ENCODE assay signal across 9 mouse cellular contexts in the genomic region with DNA sequence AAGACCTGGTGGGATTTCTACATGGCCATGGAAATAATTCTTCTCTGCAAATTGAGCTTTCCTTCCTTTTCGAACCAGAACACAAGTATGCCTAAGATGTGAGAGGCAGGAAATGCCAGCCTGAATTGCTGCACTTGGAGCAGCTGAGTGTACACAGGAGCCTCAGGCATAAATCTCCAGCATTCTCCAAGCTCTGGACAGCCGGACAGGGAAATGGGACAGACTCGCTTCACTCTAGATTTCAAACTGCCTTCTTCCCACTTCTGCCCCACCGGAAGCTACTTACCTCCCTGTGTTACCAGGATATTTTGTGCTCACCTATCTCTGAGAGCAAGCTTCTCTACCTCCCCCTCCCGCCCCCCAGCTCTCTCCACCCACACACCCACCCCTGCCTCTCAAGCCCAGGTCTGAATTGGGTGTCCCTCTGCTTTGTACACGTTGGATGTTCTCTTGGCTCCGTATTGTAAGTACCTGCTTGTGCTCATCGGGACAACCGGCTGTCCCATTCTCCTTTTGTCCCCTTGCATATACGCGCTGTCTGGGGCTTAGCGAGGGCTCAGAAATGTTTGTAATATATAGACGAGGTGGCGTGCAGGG. TPM values are rescaled to one million over a fixed set of nuclear protein-coding genes. Genes with fewer than 3 reads are reported as not detected.
DNase-seq lines count a peak whose midpoint lies in the region; ATAC-seq and TF ChIP-seq lines count a peak whose summit lies in the region.
"Had no signal": no experiment of that assay in that cellular context is flagged by ENCODE, and none has a peak within 500 bp of the region (broad histone marks: within the 10 kb centered on the region; RNA-seq: fewer than 3 reads in every experiment).

No protein-coding gene starts in this region.

- 6% methylated on average over 14 of the region's 14 CpGs for WGBS in liver, embryonic 13.5 days (ENCODE audit: insufficient replicate concordance)

- H3K9me3 ChIP-seq in liver, embryonic 13.5 days (replicated peaks): no peaks in the 10 kb centered on the region

- no peak for ATAC-seq in liver, embryonic 13.5 days (ENCODE audit: low read depth)

- TF ChIP-seq POLR2A in testis, adult 2 months (IDR thresholded peaks at IDR 0.05; ENCODE audit: control insufficient read depth, low read depth, low read length): no peak

- H3K27ac ChIP-seq in testis, adult 2 months (ENCODE audit: control insufficient read depth, insufficient read depth, low read depth, low read length): peak overlapping the region; percentile 67; the same call in 1 of the 2 replicates
- no peak overlapping the region for H3K27ac ChIP-seq in liver, embryonic 13.5 days

- H3K9ac ChIP-seq in liver, embryonic 13.5 days: no peak overlapping the region

- peak overlapping the region; percentile 78 for H3K4me3 ChIP-seq in testis, adult 2 months (ENCODE audit: control insufficient read depth, low read depth, low read length)
- peak overlapping the region; percentile 49 for H3K4me3 ChIP-seq in liver, embryonic 13.5 days (replicated peaks)

- no peak for TF ChIP-seq CTCF in testis, adult 2 months (IDR thresholded peaks at IDR 0.05; ENCODE audit: control insufficient read depth, insufficient read depth, insufficient replicate concordance, low read depth, low read length)

- no peaks in the 10 kb centered on the region for H3K36me3 ChIP-seq in testis, adult 2 months (ENCODE audit: control insufficient read depth, insufficient read depth, low read length)
- no peaks in the 10 kb centered on the region for H3K36me3 ChIP-seq in liver, embryonic 13.5 days

- peaks cover 6% of the 10 kb centered on the region for H3K4me1 ChIP-seq in testis, adult 2 months (ENCODE audit: control insufficient read depth, insufficient read depth, low read length)
- H3K4me1 ChIP-seq in liver, embryonic 13.5 days (replicated peaks): peaks cover 6% of the 10 kb centered on the region; the same call in 1 of the 2 replicates

- peak; percentile 9 for DNase-seq in cerebellum, adult 9-10 months
- DNase-seq in cerebellum, adult 11 months: no peak
- no peak for DNase-seq in testis, postnatal 10 days (ENCODE audit: low spot score)
- DNase-seq in liver, embryonic 13.5 days: no peak
- no peak for DNase-seq in thymus, postnatal 25 days
- no peak for DNase-seq in spleen, postnatal 4 days (ENCODE audit: low spot score in 2 of 2)
- no peak for DNase-seq in adrenal gland, postnatal 25 days

- peak overlapping the region; percentile 63 for H3K4me2 ChIP-seq in liver, embryonic 13.5 days

- H3K27me3 ChIP-seq in testis, adult 2 months (ENCODE audit: control insufficient read depth, insufficient read depth, low read length): no peaks in the 10 kb centered on the region; the same call in 1 of the 2 replicates
- H3K27me3 ChIP-seq in liver, embryonic 13.5 days: peaks cover 46% of the 10 kb centered on the region

RNA-seq across cellular contexts. Expression of a gene that starts 0.5 kb away (rescaled TPM):
- polyA plus RNA-seq in testis, adult 2 months (2012; rRNA removed): 13.4 and 18.2 TPM in 2 replicates
- 0.07 and 0.08 TPM in 2 replicates for polyA plus RNA-seq in liver, embryonic 13.5 days (2015; fragmentation: Nextera tagmentation; extraction: Ambion mirVana)
- total RNA-seq in adrenal gland, postnatal 25 days (2021): 1.7 and 2.7 TPM in 2 replicates
- total RNA-seq: neutrophil, adult 5-6 weeks had no signal

Comparison
In these comparisons a context has a peak if more than half of its experiments do, and no peak if none do; other contexts are left out.
1. RNA of a gene that starts 0.5 kb away (polyA plus RNA-seq): 13.4 to 18.2 TPM in testis, adult 2 months; 0.07 to 0.08 TPM in liver, embryonic 13.5 days; every median in the first group is over 10 times any median in the second.